Mouse (Mus musculus) layer of hippocampus, adult 11-12 months (tissue): ENCODE data around the gene Fopnl.

Source experiments
- DNase-seq: peaks from one replicate; pipeline ENCODE4 v3.0.0; 2022; ENCODE audit warnings: low spot score

The Fopnl gene

GRCm38 (mm10) chr16:14307373-14307772, 9.8 kb downstream of the Fopnl start:
- DNase-seq, result no peak

GRCm38 (mm10) chr16:14306451-14306850, 10.8 kb downstream of the Fopnl start:
- DNase-seq, result no peak

- DNase-seq, result no peak
Observed at GRCm38 (mm10) chr16:14304791-14305190, 12.4 kb downstream of the Fopnl start.

- no peak for DNase-seq
Observed at GRCm38 (mm10) chr16:14303676-14304075, 13.5 kb downstream of the Fopnl start.

- no peak for DNase-seq
Observed at GRCm38 (mm10) chr16:14303148-14303547, 14.1 kb downstream of the Fopnl start.

- no peak for DNase-seq
Observed at GRCm38 (mm10) chr16:14298461-14298860, 18.7 kb downstream of the Fopnl start.

- no peak for DNase-seq
Observed at GRCm38 (mm10) chr16:14297746-14298145, 19.5 kb downstream of the Fopnl start.

GRCm38 (mm10) chr16:14297137-14297536, 20.1 kb downstream of the Fopnl start:
- DNase-seq, result no peak

- DNase-seq, result no peak
Observed at GRCm38 (mm10) chr16:14296544-14297124, 20.6 kb downstream of the Fopnl start.

- no peak for DNase-seq
Observed at GRCm38 (mm10) chr16:14295291-14295690, 21.9 kb downstream of the Fopnl start.

- DNase-seq, result no peak
Observed at GRCm38 (mm10) chr16:14292205-14293199, 24.7 kb downstream of the Fopnl start.

- peak; percentile 13 for DNase-seq
Observed at GRCm38 (mm10) chr16:14291223-14291622, 26.0 kb downstream of the Fopnl start, which contains the start of gene Myh11. Gene Myh11 (minus strand): TSS chr16:14291372.

- DNase-seq, result no peak
Observed at GRCm38 (mm10) chr16:14272374-14272965, 44.7 kb downstream of the Fopnl start.

GRCm38 (mm10) chr16:14265203-14265920, 51.8 kb downstream of the Fopnl start:
- no peak for DNase-seq

GRCm38 (mm10) chr16:14264504-14264903, 52.7 kb downstream of the Fopnl start:
- DNase-seq, result no peak

- no peak for DNase-seq
Observed at GRCm38 (mm10) chr16:14263241-14263640, 54.0 kb downstream of the Fopnl start.

GRCm38 (mm10) chr16:14262410-14262809, 54.8 kb downstream of the Fopnl start:
- no peak for DNase-seq

GRCm38 (mm10) chr16:14258856-14259255, 58.3 kb downstream of the Fopnl start:
- no peak for DNase-seq

- no peak for DNase-seq
Observed at GRCm38 (mm10) chr16:14253586-14253985, 63.6 kb downstream of the Fopnl start.

- no peak for DNase-seq
Observed at GRCm38 (mm10) chr16:14252877-14253276, 64.3 kb downstream of the Fopnl start.

- DNase-seq, result no peak
Observed at GRCm38 (mm10) chr16:14249913-14250312, 67.3 kb downstream of the Fopnl start.
